Mouse (Mus musculus): ENCODE data around the gene Coil. TPM values are rescaled to one million over a fixed set of nuclear protein-coding genes. Genes with fewer than 3 reads are reported as not detected.
"Not testable (repeated sequence)": the region's sequence is repeated elsewhere in the genome, so short reads cannot be mapped to it uniquely, and the experiment has no call there.

Coil gene
- polyA plus RNA-seq, 1 experiment, result 28.9 TPM

GRCm38 (mm10) chr11:88976320-88976719 is 6.3 kb downstream of the Coil start:
- DNase-seq (ENCODE audit: low read depth), result no peak
- TF ChIP-seq CTCF (IDR thresholded peaks at IDR 0.05; ENCODE audit: borderline replicate concordance, extremely low read depth, insufficient read depth, insufficient read length) (peak; percentile 44; the same call in 1 of the 2 replicates), POLR2A (IDR thresholded peaks at IDR 0.05; ENCODE audit: borderline replicate concordance, extremely low read depth, insufficient read depth, insufficient read length, poor library complexity, severe bottlenecking) (no peak)

GRCm38 (mm10) chr11:88977188-88977587 is 7.1 kb downstream of the Coil start:
- no peak for DNase-seq (ENCODE audit: low read depth)
- no peak for TF ChIP-seq CTCF (IDR thresholded peaks at IDR 0.05; ENCODE audit: borderline replicate concordance, extremely low read depth, insufficient read depth, insufficient read length)
- no peak for TF ChIP-seq POLR2A (IDR thresholded peaks at IDR 0.05; ENCODE audit: borderline replicate concordance, extremely low read depth, insufficient read depth, insufficient read length, poor library complexity, severe bottlenecking)

- DNase-seq (ENCODE audit: low read depth), result no peak
- TF ChIP-seq POLR2A (IDR thresholded peaks at IDR 0.05; ENCODE audit: borderline replicate concordance, extremely low read depth, insufficient read depth, insufficient read length, poor library complexity, severe bottlenecking) (no peak), CTCF (IDR thresholded peaks at IDR 0.05; ENCODE audit: borderline replicate concordance, extremely low read depth, insufficient read depth, insufficient read length) (no peak)
Measured at GRCm38 (mm10) chr11:88981337-88981736, 11.3 kb downstream of the Coil start.

- TF ChIP-seq POLR2A (IDR thresholded peaks at IDR 0.05; ENCODE audit: borderline replicate concordance, extremely low read depth, insufficient read depth, insufficient read length, poor library complexity, severe bottlenecking) (no peak), CTCF (IDR thresholded peaks at IDR 0.05; ENCODE audit: borderline replicate concordance, extremely low read depth, insufficient read depth, insufficient read length) (0 out of 2 replicates have a peak, but pooled peaks have one; percentile 4)
- DNase-seq (ENCODE audit: low read depth), result no peak
Measured at GRCm38 (mm10) chr11:88986616-88987015, 16.6 kb downstream of the Coil start.

GRCm38 (mm10) chr11:88988956-88989355 is 18.9 kb downstream of the Coil start:
- TF ChIP-seq POLR2A (IDR thresholded peaks at IDR 0.05; ENCODE audit: borderline replicate concordance, extremely low read depth, insufficient read depth, insufficient read length, poor library complexity, severe bottlenecking) (no peak), CTCF (IDR thresholded peaks at IDR 0.05; ENCODE audit: borderline replicate concordance, extremely low read depth, insufficient read depth, insufficient read length) (no peak)
- no peak for DNase-seq (ENCODE audit: low read depth)

- TF ChIP-seq POLR2A (IDR thresholded peaks at IDR 0.05; ENCODE audit: borderline replicate concordance, extremely low read depth, insufficient read depth, insufficient read length, poor library complexity, severe bottlenecking) (no peak), CTCF (IDR thresholded peaks at IDR 0.05; ENCODE audit: borderline replicate concordance, extremely low read depth, insufficient read depth, insufficient read length) (peak; percentile 27; the same call in 1 of the 2 replicates)
- DNase-seq (ENCODE audit: low read depth), result peak; percentile 26
Measured at GRCm38 (mm10) chr11:88989530-88989929, 19.5 kb downstream of the Coil start.

- no peak for DNase-seq (ENCODE audit: low read depth)
- TF ChIP-seq CTCF (IDR thresholded peaks at IDR 0.05; ENCODE audit: borderline replicate concordance, extremely low read depth, insufficient read depth, insufficient read length) (no peak), POLR2A (IDR thresholded peaks at IDR 0.05; ENCODE audit: borderline replicate concordance, extremely low read depth, insufficient read depth, insufficient read length, poor library complexity, severe bottlenecking) (no peak)
Measured at GRCm38 (mm10) chr11:88993186-88993585, 23.1 kb downstream of the Coil start.

GRCm38 (mm10) chr11:88993625-88994024 is 23.6 kb downstream of the Coil start:
- peak; percentile 37 for DNase-seq (ENCODE audit: low read depth)
- TF ChIP-seq POLR2A (IDR thresholded peaks at IDR 0.05; ENCODE audit: borderline replicate concordance, extremely low read depth, insufficient read depth, insufficient read length, poor library complexity, severe bottlenecking), result no peak
- TF ChIP-seq CTCF (IDR thresholded peaks at IDR 0.05; ENCODE audit: borderline replicate concordance, extremely low read depth, insufficient read depth, insufficient read length), result peak; percentile 53; the same call in 1 of the 2 replicates

GRCm38 (mm10) chr11:88994492-88994891 is 24.4 kb downstream of the Coil start:
- no peak for TF ChIP-seq CTCF (IDR thresholded peaks at IDR 0.05; ENCODE audit: borderline replicate concordance, extremely low read depth, insufficient read depth, insufficient read length)
- no peak for TF ChIP-seq POLR2A (IDR thresholded peaks at IDR 0.05; ENCODE audit: borderline replicate concordance, extremely low read depth, insufficient read depth, insufficient read length, poor library complexity, severe bottlenecking)
- DNase-seq (ENCODE audit: low read depth), result no peak

- TF ChIP-seq CTCF (IDR thresholded peaks at IDR 0.05; ENCODE audit: borderline replicate concordance, extremely low read depth, insufficient read depth, insufficient read length) (no peak), POLR2A (IDR thresholded peaks at IDR 0.05; ENCODE audit: borderline replicate concordance, extremely low read depth, insufficient read depth, insufficient read length, poor library complexity, severe bottlenecking) (no peak)
- no peak for DNase-seq (ENCODE audit: low read depth)
Measured at GRCm38 (mm10) chr11:88995616-88996015, 25.6 kb downstream of the Coil start.

- no peak for TF ChIP-seq CTCF (IDR thresholded peaks at IDR 0.05; ENCODE audit: borderline replicate concordance, extremely low read depth, insufficient read depth, insufficient read length)
- TF ChIP-seq POLR2A (IDR thresholded peaks at IDR 0.05; ENCODE audit: borderline replicate concordance, extremely low read depth, insufficient read depth, insufficient read length, poor library complexity, severe bottlenecking), result no peak
- DNase-seq (ENCODE audit: low read depth), result peak; percentile 17
Measured at GRCm38 (mm10) chr11:88996427-88996826, 26.4 kb downstream of the Coil start.

- not testable (repeated sequence) for DNase-seq (ENCODE audit: low read depth)
Measured at GRCm38 (mm10) chr11:88997343-88997742, 27.3 kb downstream of the Coil start.

- no peak for DNase-seq (ENCODE audit: low read depth)
- TF ChIP-seq POLR2A (IDR thresholded peaks at IDR 0.05; ENCODE audit: borderline replicate concordance, extremely low read depth, insufficient read depth, insufficient read length, poor library complexity, severe bottlenecking) (no peak), CTCF (IDR thresholded peaks at IDR 0.05; ENCODE audit: borderline replicate concordance, extremely low read depth, insufficient read depth, insufficient read length) (no peak)
Measured at GRCm38 (mm10) chr11:88998406-88998805, 28.4 kb downstream of the Coil start.

Measured in brain, embryonic 14.5 days (tissue).